Mouse (Mus musculus) spleen, postnatal 4 days (tissue): ENCODE data around the gene Dnttip1.
"Not testable (repeated sequence)": the region's sequence is repeated elsewhere in the genome, so short reads cannot be mapped to it uniquely, and the experiment has no call there.

Experiments
- DNase-seq, 2 experiments: peaks; one replicate each; pipeline ENCODE4 v3.0.0; 2022; ENCODE audit warnings: low spot score in 2 of 2

The Dnttip1 gene

DNA sequence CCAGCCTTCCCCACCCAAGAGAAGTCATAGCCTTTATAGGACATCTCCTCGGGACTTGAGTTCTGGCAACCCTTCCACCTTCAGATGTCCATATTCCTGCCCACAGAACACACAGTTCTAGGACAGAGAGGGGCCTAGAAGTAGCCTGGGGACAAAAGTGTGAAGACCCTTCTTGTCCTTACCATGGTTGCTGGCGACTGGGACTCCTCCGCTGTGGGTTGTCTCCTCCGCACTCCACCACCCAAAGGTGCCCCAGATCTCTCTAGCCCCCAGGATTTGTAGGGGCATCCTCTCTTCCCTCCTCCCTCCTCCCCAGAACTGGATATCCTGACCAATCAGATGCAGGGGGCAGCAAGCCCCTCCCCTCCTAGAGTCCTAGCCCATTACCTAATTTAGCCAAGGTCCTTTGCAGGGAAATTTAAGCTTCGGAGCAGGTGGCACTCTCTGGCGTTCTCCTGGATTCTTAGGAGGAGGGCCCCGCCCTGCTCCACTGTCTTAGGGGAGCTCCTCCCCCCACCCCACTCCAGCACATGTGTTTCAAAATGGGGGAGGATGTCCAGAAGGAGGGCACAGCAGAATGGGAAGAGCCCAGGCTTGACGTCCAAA is 33.8 kb downstream of the Dnttip1 start, which contains the start of gene Tnnc2:
Gene Tnnc2 (minus strand): TSS at position 487 of the 606 bp plus-strand sequence.
- no peak for DNase-seq

DNA sequence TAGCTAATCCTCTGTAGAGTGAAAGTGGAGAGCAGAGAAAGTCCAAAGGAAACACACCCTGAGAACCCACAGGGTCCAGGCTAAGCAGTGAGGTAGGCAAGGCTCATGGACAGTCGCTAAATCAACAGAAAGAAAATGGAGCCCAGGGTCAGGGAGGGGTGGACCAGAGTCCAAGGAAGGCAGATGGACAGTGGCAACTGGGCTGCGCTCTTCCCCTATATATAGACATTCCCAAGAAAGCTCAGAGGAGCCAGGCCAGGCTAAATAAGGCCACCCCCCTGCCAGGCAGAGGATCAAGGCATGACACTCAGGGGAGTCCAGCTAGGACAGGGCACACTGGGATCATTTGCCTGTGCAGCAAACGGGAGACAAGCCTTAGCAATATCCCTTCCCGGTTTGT is 36.1 kb downstream of the Dnttip1 start:
- no peak for DNase-seq

DNA sequence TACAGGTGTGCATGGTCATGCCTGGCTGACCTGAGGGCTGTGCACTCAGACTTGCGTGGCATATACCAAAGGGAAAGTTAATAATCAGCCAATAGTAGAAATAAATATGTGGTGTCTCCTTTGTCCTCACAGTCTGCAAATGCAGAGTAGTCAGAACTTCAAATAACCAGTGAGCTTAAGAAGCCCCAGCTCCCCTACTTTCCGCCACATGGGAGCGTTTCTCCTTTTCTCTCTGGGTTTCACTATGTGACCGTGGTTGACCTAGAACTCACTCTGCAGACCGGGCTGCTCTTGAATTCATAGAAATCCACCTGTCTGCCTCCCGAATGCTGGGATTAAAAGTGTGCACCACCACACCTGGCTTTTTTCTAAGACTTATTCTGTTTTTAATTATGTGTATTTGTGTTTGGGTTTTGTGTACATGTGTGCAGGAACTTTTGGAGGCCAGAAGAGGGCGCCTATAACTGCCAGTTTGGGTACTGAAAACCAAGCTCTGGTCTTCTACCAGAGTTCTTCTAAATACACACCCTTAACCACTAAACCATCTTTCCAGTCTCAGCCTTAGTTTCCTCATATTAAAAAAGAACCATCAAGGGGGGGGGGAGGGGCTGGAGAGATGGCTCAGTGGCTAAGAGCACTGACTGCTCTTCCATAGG is 38.3 kb downstream of the Dnttip1 start:
- DNase-seq = no peak

DNA sequence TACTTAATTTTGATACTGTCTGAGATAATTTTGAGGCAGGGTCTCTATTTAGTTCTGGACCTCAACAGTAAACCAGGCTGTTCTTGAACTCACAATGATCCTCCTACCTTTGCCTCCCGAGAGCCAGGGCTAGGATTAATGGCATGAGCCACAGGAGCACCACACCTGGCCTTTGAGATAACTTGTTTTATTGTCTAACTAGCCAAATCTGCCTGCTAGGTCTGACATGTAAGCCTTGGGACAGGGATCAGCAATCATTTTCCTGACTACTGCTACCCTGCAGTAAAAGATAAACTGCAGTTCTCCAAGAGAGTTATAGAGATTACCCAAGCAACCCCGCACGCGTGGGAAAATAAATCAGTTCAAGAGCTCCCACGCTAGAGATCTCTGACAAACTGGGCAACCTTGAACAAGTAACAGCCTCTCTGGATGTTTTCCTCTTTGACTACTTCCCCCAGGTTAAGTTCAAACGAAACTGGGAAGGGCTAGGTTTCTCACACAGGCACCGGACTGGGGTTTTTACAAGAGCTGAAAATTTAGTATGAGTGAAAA is 39.2 kb downstream of the Dnttip1 start:
- DNase-seq = no peak

DNA sequence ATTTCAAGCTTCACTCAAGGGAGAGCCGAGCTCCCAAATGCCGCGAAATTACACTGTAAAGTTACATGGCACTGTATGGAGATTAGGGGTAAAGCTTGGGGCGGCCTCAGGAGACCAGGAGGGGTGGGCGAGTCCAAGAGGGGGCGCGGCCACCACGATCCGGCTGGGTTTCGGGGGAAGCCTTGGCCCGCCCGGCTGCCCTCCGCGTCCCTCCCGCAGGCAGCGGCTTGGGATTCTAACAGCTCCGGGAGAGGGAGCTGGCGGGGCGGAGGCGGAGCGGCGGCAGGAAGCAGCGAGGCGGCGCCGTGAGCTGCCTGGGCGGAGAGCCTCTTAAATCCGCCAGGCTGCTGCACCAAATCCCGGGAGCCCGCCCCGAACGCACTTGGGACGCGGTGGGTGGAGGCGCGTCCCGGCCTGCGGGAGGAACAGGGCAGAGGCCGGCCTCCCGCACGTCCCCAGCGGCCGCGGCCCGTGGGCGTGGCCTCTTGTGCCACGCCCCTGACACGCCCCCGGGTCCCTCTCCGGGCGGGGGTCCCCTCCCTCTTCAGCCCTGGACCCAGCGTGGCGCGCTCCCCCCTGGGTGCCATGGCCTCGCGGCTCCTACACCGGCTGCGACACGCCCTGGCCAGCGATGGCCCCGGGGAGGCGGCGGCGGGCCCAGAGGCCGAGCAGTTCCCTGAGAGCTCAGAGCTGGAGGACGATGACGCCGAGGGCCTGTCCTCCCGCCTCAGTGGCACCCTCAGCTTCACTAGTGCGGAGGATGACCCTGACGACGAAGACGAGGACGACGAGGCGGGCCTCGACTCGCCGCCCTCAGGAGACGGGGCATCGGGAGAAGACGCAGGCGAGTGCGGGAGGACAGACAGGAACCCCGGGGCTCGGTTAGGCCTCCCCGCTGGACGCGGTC is 40.0 kb downstream of the Dnttip1 start, which contains the start of gene Snx21:
Gene Snx21 (plus strand): TSS at position 343 of the 907 bp plus-strand sequence.
- DNase-seq = peak; percentile 71 to 84

DNA sequence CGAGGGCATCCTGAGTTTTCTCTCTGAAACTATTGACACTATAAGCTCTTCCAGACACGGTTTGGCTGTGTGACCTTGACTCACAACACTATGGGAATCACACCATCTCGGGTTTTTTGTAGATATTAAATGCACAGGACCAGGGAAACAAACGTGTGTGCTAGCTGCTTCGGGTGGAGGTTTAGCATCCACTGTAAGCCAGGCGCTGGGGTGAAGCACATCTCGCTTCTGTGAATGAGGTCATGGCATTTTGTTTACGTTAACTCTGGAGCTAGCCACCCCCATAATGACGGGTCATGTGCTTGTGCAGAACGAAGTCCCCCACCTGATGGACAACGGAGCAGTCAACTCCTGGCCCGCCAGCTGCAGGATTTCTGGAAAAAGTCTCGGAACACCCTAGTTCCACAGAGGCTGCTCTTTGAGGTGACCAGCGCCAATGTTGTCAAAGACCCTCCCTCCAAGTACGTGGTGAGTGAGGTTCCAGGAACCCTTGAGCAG is 40.7 kb downstream of the Dnttip1 start:
- DNase-seq = no peak

DNA sequence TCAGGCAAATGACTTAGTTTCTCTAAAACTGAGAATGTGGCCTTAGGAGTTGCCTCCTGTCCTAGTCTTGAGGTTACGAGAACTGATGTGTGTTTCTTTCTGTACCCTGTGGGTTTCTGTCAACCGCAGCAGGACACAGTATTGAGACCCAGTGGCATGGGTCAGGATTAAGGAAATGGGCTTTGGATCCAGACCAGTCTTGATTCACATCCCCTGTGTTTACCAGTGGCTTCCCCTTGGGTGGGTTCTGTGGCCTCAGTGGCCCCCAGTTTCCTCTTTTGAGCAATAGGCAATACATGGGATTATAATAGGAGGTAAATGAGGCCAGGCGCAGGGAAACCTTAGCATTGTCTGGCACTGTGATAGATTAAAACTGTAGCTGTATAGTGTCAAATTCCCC is 41.2 kb downstream of the Dnttip1 start:
- no peak for DNase-seq

DNA sequence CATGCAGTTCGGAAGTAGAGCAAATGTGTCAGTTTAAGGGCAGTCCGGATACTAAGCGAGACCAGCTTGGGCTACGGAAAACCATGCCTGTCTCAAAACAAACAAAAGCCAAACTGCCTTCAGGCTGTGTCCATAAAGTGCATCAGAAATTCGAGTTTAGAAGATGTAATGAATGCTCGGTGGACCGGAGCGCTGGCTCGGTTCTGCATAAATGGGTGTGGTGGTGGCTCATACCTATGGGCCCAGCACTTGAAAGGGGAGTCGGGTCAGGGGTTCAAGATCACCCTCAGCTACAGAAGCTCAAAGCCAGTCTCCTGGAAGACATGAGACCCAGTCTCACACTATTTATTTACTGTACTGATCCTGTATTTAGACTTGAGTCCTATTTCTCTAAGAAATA is 42.0 kb downstream of the Dnttip1 start:
- no peak for DNase-seq

DNA sequence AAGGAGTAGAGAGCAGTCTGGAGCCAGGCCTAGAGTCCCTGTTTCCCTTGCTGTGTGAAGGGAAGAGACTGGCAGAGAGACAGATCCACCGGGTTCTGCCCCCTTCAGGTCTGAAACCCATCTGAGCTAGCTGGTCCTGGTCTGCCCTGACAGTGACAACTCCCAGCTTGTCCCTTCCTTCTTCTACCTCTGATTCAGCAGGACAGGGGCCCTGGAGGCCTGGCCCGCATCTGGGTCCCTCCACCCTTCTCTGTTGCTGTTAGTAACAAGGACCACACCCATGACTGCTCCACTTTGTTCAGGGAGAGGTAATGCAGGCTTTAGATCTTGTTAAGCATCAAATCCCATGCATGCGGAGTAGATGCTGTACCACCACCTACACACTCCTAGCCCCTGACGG is 42.6 kb downstream of the Dnttip1 start:
- DNase-seq = no peak

DNA sequence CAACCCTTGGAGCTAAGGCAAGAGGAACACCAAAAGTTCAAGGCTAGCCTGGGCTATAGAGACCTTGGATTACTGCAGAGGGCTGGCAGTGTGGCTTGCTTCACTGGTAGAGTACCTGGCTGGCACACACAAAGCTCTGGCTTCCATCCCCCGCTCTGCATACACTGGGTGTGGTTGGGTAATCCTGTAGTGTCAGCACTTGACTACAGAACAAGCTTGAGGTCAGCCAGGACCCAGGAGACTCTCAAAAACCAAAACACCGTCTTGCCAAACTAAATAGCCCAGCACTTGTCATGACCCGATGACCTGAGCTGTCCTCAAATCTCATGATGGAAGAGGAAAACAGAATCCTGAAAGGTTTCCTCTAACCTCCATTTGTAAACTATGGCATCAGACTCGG is 44.7 kb downstream of the Dnttip1 start:
- no peak for DNase-seq

DNA sequence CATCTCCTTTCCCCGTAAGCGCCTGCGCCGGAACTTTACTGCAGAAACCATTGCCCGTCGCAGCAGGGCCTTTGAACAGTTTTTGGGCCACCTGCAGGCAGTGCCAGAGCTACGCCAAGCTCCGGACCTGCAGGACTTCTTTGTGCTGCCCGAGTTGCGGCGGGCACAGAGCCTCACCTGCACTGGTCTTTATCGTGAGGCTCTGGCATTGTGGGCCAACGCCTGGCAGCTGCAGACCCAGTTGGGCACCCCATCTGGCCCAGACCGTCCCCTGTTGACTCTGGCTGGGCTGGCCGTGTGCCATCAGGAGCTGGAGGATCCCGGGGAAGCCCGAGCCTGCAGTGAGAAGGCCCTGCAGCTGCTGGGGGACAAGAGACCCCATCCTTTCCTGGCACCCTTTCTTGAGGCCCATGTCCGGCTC is 46.1 kb downstream of the Dnttip1 start:
- no peak for DNase-seq

DNA sequence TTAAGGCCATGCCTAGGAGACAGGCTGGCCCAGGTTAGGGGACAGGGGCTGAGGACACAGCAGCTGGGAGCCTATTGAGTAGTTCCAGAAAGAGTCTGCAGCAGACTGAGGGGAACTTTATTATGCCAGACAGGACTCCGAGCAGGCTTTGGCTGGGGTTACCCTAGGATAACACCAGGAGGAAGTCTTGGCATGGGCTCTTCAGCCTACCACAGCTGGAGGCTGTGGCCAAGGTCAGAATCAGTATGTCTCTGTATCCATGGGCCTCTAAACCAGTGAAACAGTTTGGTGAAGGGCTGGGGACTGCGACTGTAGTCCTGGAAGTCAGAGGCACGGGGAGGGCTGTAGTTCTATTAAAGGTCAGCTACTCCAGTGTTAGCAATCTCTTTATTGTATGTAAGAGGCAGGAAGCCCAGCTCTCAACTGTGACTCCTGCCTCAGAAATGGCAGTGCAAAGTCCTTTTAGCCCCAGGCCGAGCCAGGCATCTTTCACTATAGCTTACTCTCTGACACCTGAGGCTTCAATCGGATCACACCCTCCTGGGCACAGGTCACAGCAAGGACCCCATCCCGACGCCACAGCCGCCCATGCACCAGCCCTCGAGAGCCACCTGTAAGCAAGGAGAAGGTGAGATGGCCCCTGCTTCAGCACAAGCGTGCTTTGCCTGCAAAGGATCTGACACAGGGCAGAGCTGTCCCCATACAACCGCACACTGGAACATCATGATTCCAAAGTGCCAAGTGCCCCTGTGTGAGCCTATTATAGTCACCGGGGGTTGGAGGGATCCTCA is 46.8 kb downstream of the Dnttip1 start:
- DNase-seq = no peak

DNA sequence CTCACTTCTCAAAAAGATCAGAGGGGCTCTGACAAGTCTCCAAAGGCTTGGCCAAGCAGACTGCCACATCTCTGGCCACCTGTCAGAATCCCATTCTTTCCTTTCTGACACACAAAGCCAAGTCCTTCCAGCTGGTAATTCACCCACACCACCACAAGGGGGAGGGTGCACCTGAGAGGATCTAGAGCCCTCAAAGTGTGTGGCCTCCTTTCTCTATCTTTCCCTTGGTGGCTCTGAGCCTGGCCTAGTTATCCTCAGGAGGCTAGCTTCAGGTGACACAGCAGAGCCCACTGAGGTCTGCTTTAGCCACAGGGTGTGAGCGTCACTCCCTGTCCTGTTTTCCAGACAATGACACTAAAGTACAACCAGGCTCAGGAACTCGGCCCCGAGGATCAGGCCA is 47.5 kb downstream of the Dnttip1 start:
- DNase-seq = peak; percentile 73 to 87

DNA sequence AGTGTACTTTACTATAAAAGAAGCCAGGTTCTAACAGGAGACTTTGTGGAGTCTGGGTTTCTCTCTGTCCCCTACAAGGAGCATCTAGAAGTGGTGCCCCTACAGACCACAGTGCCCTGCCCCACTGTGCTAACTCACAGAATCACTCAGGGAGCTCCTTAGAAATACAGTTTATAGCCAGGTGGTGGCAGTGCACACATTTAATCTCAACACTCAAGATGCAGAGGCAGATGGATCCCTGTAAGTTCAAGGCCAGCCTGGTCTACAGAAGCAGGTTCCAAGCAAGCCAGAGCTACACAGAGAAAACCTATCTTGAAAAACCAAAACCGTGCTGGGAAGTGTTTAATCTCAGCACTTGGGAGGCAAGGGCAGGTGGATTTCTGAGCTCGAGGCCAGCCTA is 48.0 kb downstream of the Dnttip1 start:
- DNase-seq = no peak

DNA sequence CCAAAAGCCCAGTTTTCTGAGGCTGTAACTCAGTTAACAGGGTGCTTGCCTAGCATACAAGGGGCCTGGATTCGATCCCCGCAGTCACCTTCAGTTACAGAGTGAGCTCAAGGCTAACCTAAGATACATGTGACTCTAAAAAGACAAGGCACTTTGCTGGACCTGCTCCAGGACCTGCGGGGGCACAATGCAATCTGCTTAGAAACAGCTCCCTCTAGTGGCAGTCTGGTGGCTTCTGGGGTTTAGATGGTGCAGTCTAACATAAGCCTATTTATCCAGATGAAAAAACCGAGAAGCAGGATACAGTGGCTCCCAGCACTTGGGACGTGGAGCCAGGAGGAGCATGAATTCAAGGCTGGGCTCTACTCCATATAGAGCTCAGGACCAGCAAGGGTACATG is 48.5 kb downstream of the Dnttip1 start:
- DNase-seq = peak; percentile 83 to 89

DNA sequence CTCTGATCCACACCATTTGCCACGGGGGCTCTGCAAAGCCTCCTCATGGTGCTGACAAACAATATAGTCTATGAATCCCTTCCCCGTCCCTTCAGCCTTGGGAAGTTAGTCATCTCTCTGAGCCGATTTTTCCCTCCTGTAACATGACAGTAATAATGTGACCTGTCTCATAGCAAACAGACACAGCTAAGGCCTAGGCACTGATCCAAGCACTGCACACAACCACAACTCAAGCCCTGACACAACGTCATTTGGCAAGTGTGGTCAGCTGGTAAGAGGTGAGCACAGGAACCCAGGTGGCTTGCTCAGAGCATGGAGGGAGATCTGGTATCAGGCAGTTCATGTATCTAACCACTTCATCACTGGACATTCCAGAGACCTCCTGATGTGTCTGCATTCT is 50.1 kb downstream of the Dnttip1 start:
- DNase-seq = no peak

DNA sequence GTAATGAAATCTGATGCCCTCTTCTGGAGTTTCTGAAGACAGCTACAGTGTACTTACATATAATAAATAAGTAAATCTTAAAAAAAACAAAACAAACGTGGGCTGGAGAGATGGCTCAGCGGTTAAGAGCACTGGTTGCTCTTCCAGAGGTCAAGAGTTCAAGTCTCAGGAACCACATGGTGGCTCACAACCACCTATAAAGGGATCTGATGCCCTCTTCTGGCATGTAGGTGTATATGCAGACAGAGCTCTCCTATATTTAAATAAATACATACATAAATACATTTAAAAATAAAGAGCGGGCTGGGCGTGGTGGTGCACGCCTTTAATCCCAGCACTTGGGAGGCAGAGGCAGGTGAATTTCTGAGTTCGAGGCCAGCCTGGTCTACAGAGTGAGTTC is 52.8 kb downstream of the Dnttip1 start:
- DNase-seq = not testable (repeated sequence)

DNA sequence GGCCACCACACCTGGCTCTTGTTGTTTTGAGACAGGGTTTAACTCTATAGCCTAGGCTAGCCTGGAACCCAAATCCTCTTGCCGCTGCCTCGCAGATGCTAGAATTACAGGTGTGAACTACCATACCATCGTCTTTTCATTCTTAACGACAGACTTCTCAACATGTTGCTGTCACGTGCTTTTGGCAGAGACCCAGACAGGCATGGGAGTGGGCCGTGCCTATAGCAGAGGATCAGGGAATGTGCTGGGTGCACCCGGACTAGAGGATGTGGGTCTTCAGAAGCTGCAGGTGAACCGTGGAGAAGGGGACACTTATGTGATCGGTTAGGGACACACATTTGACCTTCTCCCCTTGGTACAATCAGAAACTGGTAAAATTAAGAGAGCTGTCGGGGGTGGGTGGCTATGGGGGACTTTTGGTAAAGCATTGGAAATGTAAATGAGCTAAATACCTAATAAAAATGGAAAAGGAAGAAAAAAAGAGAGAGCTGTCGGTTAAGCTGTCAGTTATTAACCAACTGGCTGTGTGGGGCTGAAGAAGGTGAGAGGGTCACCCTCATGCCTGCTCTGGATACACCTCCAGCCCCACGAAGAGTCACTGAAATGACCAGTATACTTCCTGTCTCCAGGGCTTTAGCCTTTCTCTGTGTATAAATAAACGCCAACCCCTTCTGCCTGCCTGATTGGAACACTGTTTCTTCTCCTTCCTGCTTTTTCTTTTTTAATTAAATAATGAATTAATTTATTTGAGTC is 54.6 kb downstream of the Dnttip1 start:
- DNase-seq = no peak

DNA sequence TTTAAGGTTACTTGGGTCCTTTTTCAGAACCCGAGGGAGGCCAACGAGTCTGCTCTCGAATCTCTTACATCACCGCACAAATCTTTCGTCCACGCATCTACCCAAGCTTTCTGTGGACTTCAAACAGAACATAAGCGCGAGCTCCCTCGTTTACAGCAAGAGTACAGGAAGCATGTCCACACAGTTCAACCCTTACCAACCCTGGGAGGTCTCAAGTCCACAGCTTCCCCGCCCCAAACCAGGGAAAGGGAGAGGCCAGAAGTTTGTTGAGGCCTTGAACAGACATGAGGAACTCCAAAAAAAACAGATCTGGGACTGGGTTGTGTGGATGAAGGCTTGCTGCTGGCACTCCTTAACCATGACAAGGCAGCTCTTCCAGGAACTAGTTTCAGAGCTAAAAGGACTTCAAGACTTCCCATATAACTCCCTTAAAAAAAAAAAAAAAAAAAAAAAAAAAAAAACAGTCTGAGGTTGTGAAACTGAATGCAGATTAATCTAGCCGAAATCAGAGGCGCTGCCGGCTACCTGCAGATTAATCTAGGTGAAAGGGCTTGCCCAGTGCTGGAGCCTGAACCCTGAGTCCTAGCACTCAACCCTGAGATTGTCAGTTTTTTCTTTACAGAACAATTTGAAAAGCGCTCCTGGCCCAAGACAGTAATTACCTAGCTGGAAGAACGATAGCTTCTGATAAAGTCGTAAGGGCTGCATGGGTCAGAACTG is 57.6 kb downstream of the Dnttip1 start:
- no peak for DNase-seq

DNA sequence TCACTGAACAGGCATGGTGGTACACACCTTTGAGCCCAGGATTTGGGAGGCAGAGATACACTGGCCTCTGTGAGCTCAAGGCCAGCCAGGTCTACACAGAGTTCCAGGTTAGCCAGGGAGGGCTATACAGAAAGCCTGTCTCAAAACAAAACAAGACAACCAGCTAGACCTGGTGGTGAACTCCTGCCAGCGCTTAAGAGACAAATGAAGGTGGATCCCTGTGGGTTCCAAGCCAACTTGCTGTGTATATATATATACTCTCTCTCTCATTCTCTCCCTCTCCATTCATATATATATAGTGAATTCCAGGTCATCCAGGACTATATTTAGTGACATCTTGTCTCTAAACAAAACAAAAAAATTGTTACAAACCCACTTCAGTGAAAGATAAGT is 58.1 kb downstream of the Dnttip1 start:
- DNase-seq = no peak
